Mouse (Mus musculus) c-Kit-positive CD71-positive TER-119-positive erythroid progenitor cells, embryonic 14.5 days (primary cell): Measurements from ENCODE around the gene Wscd2.
"Not testable (repeated sequence)": the region's sequence is repeated elsewhere in the genome, so short reads cannot be mapped to it uniquely, and the experiment has no call there.

Experiments
- DNase-seq: peaks from one replicate; pipeline ENCODE4 v3.0.0-alpha.2; 2013; ENCODE audit warnings: low spot score

Gene Wscd2

GRCm38 (mm10) chr5:113584439-113584838 is 94.3 kb downstream of the Wscd2 start:
- no peak for DNase-seq

- not testable (repeated sequence) for DNase-seq
These were observed 95.7 kb downstream of the Wscd2 start for GRCm38 (mm10) chr5:113585619-113586457.

GRCm38 (mm10) chr5:113586458-113586849 is 96.3 kb downstream of the Wscd2 start:
- not testable (repeated sequence) for DNase-seq

- DNase-seq: no peak
These were observed 100.0 kb downstream of the Wscd2 start for GRCm38 (mm10) chr5:113590010-113590640.

GRCm38 (mm10) chr5:113591166-113591565 is 101.0 kb downstream of the Wscd2 start:
- DNase-seq: no peak

GRCm38 (mm10) chr5:113591751-113592230 is 101.7 kb downstream of the Wscd2 start:
- no peak for DNase-seq

GRCm38 (mm10) chr5:113593911-113594705 is 104.0 kb downstream of the Wscd2 start:
- DNase-seq: no peak

- DNase-seq: no peak
These were observed 106.1 kb downstream of the Wscd2 start for GRCm38 (mm10) chr5:113596252-113596651.

- no peak for DNase-seq
These were observed 106.7 kb downstream of the Wscd2 start for GRCm38 (mm10) chr5:113596780-113597353.

- no peak for DNase-seq
These were observed 110.0 kb downstream of the Wscd2 start for GRCm38 (mm10) chr5:113600181-113600580.

GRCm38 (mm10) chr5:113600803-113601202 is 110.7 kb downstream of the Wscd2 start:
- DNase-seq: no peak

- DNase-seq: no peak
These were observed 113.3 kb downstream of the Wscd2 start for GRCm38 (mm10) chr5:113603471-113603870.

GRCm38 (mm10) chr5:113604758-113605157 is 114.6 kb downstream of the Wscd2 start:
- no peak for DNase-seq

- DNase-seq: no peak
These were observed 116.0 kb downstream of the Wscd2 start for GRCm38 (mm10) chr5:113606121-113606520.

GRCm38 (mm10) chr5:113606961-113607785 is 117.0 kb downstream of the Wscd2 start:
- DNase-seq: no peak

- DNase-seq: no peak
These were observed 117.9 kb downstream of the Wscd2 start for GRCm38 (mm10) chr5:113607941-113608431.

GRCm38 (mm10) chr5:113608511-113608910 is 118.4 kb downstream of the Wscd2 start:
- no peak for DNase-seq

GRCm38 (mm10) chr5:113609891-113610290 is 119.8 kb downstream of the Wscd2 start:
- DNase-seq: no peak

GRCm38 (mm10) chr5:113610490-113610889 is 120.4 kb downstream of the Wscd2 start:
- DNase-seq: no peak

GRCm38 (mm10) chr5:113611131-113611530 is 121.0 kb downstream of the Wscd2 start:
- DNase-seq: no peak

GRCm38 (mm10) chr5:113611771-113612233 is 121.7 kb downstream of the Wscd2 start:
- no peak for DNase-seq
